Mouse (Mus musculus) kidney, adult 2 months (tissue): ENCODE results near the gene Hc.

ENCODE experiments used
- CTCF ChIP-seq: fragments of 200-500 bp; conservative IDR thresholded peaks from 2 replicates; pipeline ENCODE4 v1.5.1; 2011; ENCODE audit warnings: low read depth, mild to moderate bottlenecking, control low read depth, low read length, moderate library complexity, mixed read lengths; ENCODE audit not compliant: insufficient read depth, insufficient read length
- POLR2A ChIP-seq: fragments of 200-500 bp; IDR thresholded peaks from one replicate; pipeline ENCODE4 v1.6.1; 2011; ENCODE audit warnings: low read depth, low read length, control low read depth

DNA sequence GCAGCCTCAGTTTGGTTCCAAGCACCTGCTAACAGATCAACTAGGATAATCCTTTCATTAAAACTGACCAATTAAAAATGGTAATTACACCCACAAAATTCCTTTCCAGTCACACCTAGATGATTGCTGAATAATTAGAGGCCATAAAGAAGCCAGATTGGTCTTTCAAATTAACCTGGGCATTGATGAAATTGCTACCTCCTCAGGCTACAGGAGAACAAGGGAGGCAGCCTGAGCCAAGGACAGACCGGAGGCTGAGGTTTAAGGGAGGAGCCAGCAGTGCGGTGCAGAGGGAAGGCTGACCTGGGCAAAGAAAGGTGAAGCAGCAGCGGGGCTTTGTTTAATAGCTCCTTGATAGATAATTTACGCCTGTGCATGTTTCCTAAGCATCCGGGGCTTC is 123.8 kb downstream of the Hc start:
- TF ChIP-seq CTCF (no peak), POLR2A (no peak)
